Mouse (Mus musculus) layer of hippocampus, adult 11-12 months (tissue): Measurements from ENCODE around the gene Csf1.
"Not testable (repeated sequence)": the region's sequence is repeated elsewhere in the genome, so short reads cannot be mapped to it uniquely, and the experiment has no call there.

Experiments
- DNase-seq: peaks from one replicate; pipeline ENCODE4 v3.0.0; 2022; ENCODE audit warnings: low spot score

The Csf1 gene

DNA sequence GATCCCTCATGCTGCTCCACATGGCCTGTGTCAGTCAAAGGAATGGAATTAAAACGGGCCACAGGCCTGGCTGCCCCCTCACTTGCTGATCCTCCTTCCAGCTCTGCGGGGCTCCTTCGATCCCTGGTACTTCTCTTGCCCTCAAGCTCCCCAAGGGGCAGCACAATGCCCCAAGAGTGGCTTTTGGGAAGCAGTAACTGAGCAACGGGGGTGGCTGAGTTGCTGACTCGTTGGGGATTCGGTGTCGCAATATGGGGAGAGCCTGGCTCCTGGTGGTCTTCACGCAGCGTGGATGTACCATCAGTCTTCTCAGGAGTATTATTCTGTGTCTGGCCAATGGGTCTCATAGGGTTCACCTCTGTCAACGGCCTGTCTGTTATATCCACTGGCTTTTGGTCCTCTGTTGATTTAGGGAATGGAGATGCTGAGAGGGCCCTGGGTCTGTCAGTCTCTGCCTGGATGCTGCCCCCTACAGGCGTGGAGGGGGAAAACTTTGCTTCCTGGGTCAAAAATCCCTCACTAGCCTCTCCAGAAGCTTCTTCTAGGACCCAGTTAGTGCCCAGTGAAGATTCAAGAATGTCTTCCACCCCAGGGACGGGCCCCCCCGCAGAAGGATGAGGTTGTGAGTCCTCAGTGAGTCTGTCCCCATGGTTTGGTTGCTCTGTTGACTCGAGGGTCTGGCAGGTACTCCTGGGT is 11.9 kb downstream of the Csf1 start:
- no peak for DNase-seq

DNA sequence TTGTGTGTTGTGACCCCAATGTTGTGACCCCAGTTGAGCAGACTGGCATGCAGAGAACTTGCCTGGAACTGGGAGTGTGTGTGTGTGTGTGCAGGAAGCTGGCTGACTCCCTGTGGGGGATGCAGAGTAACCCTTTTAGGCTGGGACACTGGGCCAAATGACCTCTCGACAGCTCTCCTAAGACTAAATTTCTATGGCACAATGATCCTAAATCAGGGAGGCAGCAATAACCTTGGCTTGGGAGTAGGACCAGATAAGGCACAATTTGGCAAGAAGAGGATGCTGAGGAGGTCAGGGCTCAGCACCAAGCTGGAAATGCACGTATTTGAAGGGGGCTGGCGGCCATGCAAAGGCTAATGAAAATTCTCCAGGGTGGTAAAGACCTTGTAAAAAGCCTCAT is 14.2 kb downstream of the Csf1 start:
- DNase-seq: no peak

DNA sequence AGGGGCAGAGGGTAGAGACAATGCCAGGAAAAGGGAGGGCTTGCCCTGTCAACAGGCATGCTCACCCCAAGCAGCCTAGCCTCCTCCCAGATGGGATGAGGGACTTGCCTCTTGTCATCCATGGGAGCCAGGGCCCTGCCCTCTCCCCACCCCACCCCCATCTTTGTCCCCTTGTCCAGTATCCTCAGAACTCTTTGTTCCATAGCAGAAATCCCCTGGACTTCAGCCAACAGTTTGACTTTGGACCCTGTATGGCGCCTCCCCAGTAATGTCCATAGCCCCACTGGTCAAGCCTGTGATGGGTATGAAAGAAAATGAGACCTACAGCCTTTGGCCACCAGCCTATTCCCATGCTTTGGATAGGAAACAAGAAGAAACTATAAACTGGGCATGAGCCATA is 16.6 kb downstream of the Csf1 start:
- DNase-seq: no peak

DNA sequence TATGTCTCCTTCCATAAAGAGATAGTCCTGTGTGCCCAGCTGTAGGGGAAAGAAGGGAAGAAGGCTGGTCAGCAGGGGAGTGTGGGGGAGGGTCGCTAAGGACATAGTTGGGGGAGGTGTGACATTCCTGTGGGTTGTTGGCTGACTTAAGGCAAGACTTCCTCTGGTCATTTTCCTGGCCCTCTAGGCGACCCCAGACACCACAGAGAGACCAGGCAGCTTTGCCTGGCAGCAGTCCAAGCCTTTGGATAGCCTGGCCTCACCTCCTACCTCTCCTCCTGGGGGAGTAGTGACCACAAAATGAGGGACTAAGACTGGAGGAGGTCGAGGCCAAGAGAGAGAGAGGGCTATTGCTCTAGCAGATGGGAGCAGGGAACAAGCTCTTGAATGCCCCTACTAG is 17.2 kb downstream of the Csf1 start:
- DNase-seq: no peak

DNA sequence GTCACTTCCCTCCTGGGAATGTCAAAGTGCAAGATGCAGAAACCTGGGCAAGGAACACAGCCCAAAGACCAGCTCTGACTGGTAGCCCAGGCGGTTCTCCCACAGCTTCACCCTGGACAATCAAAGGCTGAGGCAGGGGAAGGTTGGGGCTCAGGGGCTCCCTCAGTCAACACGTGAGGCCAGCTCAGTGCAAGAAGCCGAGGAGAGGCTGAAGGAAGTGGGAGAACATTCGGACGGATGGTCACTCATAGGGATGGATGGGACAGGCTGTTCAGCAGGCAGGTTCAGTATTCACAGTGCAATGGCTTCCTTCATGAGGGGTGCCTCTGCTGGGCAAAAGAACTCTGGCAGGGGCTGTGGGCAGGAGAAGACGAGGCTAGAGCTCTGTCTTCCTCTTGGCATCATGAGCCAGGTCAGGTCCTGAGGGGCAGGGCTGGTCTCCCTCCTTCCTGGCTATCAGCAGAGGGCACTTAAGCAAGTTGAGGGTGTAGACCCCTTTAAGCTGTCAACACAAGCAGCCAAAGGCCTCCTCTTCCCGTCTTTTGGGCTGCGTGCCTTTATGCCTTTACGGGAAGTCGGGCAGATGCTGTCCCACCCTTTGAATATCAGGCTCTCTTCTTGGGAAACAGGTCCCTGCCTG is 18.1 kb downstream of the Csf1 start:
- DNase-seq: no peak

DNA sequence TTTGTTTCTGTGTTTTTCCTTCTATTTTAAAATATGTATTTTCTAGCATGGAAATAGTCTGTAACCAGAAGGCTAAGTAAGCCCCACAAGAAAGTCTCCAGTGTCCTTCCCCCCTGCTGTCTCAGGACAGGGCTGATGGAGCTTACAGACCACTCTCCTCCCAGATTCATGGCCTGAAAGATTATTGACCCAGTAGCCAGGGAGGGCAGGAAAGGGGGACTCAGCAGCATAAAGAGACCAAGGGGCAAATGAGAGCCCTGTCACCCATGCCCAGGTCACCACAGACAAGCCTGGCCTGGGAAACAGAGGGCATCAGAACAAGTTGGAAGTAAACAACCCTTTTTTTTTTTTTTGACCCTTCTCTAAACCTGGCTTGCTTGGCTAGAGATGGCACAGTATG is 18.9 kb downstream of the Csf1 start:
- no peak for DNase-seq

DNA sequence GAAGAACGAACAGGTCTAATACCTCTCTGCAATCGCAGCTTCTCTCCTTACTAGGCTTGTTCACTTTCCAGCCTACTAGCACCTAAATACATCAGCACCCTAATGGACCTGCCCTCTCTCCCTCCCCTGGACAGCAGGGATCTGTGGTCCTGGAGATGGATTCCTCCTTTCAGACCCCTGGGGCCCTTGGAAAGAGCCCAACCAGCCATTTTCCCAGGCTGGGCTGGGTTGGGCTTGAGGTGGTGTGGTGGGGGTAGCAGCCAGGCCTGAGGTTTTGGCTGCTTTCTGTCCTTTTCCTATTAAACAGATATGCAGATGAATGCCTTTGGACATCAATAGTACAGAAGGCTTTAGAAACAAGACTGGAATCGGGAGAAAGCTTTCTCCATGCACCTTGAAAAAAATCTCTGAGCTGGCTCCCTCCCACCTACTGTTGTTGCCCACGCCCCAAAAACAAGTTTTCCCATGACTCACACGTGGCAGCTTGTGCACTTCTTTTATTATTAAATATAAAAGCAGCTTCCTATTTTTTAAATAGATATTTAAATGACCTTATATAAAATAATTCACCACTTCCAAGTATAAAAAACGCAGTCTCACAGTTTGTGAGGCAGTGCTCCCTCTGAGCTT is 19.6 kb downstream of the Csf1 start:
- no peak for DNase-seq

DNA sequence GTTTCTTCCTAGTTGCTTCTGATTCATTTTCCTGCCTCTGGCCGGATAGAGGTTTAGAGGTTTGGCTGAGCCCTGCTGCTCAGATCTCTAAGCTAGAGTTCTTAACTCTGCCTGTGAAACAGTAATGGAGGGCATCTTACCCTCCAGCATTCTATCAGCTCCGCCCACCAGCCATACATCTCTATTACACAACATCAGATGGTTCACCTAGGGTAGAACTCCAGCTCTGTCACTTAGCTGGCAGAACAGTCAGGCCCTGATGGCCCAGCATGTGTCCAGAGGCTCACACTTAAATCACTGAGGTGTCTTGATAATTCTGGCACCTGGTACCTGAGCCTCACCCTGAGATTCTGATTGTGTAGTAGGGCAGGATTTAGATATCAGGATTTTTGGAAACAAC is 20.3 kb downstream of the Csf1 start:
- no peak for DNase-seq

DNA sequence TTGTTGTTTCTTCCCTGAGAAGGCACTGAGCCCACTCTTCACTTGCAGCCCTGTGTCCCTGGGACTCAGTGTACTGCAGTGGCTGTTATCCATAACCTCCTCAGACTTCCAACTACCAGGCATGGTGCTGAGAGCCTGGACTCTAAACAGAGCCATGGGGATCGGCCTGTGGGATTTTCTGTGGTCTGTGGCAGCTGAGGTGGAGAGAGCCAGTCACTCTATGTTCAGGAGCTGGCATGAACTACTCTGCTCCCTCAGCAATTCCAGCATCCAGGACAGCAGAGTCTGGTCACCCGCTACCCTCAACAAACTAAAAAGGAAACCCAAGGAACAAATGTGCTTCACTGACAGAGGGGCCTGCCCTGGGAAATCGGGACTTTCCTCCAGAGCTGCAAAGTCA is 20.8 kb downstream of the Csf1 start:
- DNase-seq: no peak

DNA sequence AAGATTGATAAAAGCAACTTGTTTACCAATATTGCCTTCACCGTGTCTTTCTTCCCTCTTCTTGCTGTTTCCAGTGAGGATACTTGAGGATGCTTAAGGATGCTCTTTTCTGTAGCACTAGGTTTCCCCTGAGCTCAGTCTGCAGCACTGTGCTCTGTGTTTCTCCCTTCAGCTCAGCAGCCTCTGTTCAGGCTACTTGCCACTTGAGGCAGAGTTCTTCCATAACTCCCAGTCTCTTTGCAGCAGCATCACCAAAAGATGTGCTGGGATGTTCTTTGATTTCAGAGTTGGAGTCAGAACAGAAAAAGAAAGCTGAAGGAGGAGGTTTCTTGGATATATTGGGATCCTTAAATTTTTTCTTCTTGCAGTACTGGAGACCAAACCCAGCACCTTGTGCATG is 21.6 kb downstream of the Csf1 start:
- no peak for DNase-seq

DNA sequence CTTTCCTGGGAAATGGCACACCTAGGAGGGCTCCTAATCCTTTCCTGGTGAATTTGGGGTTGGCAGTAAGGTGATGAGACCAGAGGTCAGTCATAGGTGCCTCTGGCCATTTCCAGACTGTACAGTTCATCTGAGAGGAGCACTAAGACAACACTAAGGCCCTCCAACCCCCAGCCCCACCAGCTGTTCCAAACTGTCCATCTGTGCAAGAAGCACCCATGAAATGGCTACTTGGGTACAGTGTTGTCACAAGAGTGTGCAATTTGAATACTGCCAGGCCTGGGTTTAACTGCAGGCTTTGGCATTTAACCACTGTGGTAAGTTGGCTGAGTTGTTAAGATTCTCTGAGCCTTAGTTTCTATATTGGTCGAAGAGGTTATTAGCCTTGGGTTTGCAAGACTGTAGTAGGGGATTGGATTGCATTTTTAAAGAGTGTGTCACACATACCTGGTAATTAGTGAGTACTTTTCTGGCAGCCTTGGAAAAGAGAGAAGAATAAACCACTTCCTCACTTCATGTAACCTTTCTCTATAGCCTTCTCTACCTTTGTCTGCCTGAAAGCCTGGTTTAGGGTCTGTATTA is 22.6 kb downstream of the Csf1 start:
- DNase-seq: no peak

DNA sequence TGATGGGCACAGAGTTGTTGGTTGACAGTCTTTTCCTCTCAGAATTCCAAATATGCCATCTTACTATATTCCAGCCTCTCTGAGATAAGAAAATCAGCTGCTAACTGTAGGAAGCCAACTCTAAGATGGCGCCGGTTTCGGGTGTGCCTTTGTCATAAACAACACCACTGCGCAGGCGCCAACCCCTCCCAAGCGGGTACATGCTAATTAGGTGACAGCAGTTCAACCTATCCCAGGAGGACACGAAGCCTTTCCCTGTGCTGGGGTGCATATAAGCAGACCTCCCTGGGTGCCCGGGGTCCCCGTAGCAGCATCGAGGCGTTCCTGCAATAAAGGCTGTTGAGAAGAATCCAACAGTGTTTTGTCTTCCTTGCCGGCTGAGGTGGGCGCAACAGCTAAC is 24.6 kb downstream of the Csf1 start:
- not testable (repeated sequence) for DNase-seq

DNA sequence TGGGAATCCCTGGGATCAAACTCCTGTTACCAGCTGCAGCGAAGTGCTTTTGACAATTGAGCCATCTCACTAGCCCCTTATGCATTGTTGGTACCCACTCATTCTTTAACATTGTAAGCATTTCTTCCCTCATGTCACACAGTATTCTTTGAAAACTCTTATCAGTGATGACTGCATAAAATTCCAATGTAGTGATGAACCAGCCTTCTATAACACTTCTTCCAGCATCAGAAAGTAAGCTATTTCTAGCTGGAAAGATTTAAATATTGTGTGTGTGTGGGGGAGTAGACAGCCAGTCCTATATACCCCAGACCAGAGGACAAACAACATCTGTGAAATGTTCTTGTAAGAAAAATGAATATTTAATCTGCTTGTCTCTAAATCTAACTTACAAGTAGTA is 26.9 kb downstream of the Csf1 start:
- DNase-seq: no peak

DNA sequence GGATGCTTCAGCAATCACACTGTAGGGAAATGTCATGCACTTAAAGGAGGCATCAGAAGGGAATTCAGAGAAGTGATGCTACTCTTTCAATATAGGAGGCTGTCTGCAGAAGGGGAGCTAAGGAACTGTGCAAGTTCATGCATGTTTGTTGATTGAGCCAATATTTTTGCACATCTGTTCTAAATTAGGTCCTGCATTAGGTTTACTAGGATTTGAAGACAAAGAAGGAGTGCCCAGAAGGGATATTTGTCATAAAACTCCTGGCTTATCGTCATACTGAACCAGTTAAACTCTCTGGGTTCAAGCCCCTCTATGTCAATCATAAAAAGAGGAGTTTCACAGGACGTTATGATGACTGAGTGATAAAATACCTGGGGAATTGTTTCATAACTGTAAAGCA is 30.0 kb downstream of the Csf1 start:
- no peak for DNase-seq

DNA sequence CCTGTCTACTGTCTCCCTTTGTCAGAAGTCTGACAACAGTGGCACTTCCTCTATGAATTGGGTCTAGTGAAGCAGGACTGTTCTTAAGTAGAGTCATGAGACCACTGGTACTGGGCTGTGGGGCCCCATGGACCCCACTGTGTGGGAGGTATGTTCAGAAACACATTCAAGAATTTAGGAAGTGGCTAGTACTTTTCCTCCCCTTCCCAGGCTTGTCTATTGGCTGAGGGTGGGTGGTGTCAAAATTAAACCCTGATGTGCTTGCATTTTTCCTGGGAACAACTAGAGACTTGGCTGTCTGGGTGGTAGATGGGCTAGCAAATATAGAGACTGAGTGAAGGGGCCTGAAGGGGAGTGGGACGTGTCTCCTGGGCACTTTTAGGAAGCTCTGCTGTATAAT is 31.8 kb downstream of the Csf1 start:
- DNase-seq: no peak

DNA sequence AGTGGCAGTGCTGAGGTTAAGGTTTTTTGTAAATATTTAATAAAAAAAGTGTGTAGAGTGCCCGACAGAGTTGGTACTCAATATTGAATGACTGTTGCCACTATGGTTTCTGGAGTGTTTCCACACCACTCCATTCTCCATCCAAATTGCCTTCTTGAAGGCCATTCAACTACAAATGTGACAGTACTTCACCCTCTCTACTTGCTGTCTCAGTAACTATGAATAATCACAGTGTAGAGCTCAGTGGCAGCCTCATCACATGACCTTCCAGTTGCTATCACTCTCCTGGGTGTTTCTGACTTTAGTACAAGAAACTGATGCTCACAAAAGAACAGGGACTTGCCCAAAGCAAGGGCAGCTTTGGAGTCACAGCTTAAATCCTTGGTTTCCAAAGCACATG is 44.3 kb downstream of the Csf1 start:
- no peak for DNase-seq

DNA sequence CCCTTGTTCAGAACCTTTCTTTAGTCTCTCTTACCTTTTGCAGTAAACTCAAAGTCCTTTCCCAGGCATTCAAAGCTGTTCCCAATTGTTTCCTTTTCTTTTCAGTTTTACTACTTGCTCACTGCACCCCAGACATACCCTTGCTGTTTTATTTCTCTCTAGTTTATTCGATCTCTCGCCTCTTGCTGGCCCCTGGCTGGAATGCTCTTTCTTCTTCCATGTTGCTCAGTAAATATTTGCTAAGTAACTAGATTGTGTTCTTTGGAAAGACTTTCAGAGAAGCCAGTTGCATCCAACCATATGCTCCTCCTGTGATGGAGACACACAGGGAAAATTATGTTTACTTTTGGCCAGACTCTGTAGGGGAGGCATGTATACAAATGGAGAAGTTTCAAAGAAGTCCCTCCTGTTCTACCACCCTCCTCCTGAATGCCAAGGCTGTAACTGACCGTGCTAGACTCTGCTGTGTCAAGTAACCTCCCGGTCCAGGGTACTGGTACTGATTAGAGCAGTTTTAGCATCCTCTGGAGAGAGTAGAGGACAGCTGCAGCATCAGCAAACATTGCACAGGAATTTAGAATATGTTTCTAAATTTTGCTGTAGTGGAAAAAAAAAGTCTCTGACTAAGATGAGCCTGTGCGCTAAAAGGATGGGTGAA is 45.9 kb downstream of the Csf1 start:
- DNase-seq: no peak

DNA sequence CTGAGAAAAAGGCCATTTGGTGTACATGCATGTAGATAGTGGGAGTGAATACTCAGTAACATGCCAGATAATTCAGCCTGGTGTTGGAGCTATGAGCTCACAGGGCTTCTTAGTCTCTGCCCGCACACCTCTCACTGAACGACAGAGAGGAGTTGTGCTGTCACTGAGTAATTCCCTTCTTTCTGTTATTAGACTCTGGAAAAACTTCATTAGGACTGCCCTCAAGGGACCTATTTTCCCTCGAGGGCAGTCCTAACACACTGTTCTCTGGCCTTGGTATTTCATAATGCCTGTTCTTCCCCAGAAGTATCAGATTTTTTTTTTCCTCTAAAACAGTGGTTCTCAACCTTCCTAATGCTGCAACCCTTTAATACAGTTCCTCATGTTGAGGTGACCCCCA is 48.2 kb downstream of the Csf1 start:
- DNase-seq: no peak

DNA sequence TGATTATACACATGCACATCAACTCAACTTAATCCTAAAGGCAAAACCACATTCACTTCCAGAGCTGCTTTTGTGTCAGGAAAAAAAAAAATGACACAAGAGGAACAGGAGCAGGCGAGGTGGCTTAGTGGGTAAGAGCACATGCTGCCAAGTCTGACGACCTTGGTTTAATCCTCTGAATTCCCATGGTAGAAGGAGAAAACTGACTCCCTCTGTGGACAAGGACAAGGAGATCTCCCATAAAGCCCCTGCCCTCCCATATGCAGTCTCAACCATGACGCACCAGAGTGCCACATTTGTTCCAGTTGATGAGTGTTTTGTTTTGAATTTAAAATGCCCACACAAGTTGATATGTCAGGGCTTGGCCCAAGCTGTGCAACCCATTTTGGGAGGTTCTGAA is 51.1 kb downstream of the Csf1 start:
- no peak for DNase-seq

DNA sequence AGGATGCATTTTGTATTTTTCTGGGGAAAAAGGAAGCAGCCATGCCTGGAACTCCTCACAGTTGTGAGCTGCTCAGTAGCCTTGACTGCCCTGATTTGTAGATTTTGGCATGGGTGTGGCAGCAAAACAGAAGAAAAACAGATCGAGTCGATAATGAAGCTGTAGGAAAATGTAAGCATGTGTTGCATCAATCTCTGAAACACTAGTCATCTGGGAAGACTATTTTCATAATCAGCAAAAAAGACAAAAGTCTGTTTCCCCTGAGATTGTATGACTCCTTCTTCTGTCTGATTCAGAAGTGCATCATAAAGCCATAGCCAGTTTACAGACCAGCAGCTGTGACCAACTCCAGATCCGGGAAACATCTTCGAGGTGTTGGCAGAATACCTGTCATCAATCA is 53.0 kb downstream of the Csf1 start:
- DNase-seq: no peak

DNA sequence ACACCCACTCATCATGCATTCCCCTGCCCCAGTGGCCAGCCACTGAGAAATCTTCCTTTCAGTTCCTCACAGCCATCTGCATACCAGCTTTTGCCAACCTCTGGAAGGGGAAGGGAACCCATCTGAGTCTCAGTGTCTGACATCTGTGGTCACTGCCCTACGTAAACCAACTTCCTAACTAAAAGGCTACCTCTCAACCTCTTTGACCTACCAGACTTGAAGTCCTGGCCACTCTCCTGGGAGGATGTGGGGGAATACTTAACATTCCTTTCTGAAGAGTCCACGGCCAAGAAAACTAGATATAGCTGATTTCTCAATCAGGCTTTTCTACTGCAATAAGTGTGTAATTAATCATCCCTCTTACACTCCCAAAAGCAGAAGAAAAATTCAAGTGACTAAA is 54.1 kb downstream of the Csf1 start:
- DNase-seq: no peak

DNA sequence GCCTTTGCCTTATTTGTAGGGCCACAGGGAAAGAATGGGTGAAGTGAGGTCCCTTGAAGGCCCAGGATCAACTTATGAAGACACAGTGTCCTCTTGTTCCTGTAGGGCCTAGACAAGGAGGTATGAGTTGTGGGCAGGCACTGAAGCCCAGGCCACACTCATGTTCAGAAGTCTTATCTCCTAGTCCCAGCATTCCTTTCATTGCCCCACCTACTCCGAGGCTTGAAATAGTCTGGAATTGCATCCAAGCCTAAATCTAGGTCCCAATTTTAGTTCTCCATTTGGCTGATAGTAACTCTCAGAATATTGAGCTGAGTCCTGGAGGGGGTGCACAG is 55.9 kb downstream of the Csf1 start:
- DNase-seq: no peak
